Mouse (Mus musculus): ENCODE measurements around the gene Tmem236. TPM values are rescaled to one million over a fixed set of nuclear protein-coding genes. Genes with fewer than 3 reads are reported as not detected.

The Tmem236 gene
- polyA plus RNA-seq (2011; ENCODE audit: insufficient read depth, insufficient read length, low read depth, missing spikeins), result not detected in 2 replicates

DNA sequence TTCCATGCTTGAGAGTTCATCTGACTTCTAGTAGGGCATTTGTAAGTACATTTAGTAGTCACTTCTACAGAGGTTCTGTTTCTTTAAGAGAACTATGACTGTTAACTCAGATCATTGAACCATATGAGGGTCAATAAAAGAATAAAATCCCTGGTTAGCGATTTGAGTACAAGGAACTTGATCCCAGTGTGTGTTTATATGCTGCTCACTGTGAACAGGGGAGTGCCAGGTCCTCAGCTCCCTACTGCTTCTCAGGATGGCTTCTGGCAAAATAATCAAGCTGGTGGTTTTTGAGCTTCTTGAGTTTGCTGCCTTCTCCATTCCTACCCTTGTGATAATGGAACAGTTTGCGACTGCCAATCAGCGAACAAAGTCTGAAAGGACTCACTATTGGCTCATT is at the start of gene Tmem236:
TSS of gene Tmem236 (plus strand) at position 190 of the 400 bp plus-strand sequence.
- H3K27ac ChIP-seq (ENCODE audit: insufficient read depth, low read length), result no peak within 1 kb of the TSS
- H3K27me3 ChIP-seq (ENCODE audit: control insufficient read depth, insufficient read depth, low read length, poor library complexity, severe bottlenecking), result no peaks in the 10 kb centered on the region
- no peaks in the 10 kb centered on the region for H3K4me1 ChIP-seq (ENCODE audit: control insufficient read depth, insufficient read depth, low read length)
- H3K9ac ChIP-seq (ENCODE audit: low read depth, poor library complexity, severe bottlenecking), result no peak within 1 kb of the TSS
- no peaks in the 10 kb centered on the region for H3K9me3 ChIP-seq (replicated peaks; ENCODE audit: control insufficient read depth, insufficient read depth, low read length, poor library complexity, severe bottlenecking)
- no peak within 1 kb of the TSS for H3K4me3 ChIP-seq (ENCODE audit: low read depth, low read length)
- no peak for TF ChIP-seq EP300 (IDR thresholded peaks at IDR 0.05; ENCODE audit: insufficient read depth, low read depth, low read length)
- no peak for TF ChIP-seq CTCF (IDR thresholded peaks at IDR 0.05; ENCODE audit: low read depth, low read length)
- TF ChIP-seq POLR2A (IDR thresholded peaks at IDR 0.05; ENCODE audit: insufficient read depth, low read length), result no peak
- no peaks in the 10 kb centered on the region for H3K36me3 ChIP-seq (ENCODE audit: control insufficient read depth, insufficient read depth, low read length, poor library complexity, severe bottlenecking)

DNA sequence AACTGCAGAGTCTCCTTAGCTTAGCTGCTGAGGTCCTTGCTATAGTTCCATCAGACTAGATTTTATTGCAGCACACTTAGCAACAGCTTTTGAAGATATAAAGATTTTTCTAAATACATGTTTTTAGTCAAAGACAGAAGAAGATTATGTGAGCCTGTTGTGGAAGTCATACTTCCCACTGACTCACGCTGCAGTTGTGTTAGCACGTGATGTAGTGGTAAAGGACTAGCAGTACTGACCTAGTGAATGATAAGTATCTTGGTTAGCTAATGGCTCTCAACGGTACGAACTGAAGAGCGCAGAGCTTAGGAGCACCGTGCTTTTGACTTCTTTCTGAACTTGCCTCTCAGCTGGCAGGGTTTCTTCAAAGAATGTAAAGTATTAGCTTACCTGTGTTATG is 47.9 kb upstream of the Tmem236 start:
- Histone ChIP-seq H3K27me3 (ENCODE audit: control insufficient read depth, insufficient read depth, low read length, poor library complexity, severe bottlenecking) (no peaks in the 10 kb centered on the region), H3K9ac (ENCODE audit: low read depth, poor library complexity, severe bottlenecking) (no peak overlapping the region), H3K4me3 (ENCODE audit: low read depth, low read length) (no peak overlapping the region), H3K4me1 (ENCODE audit: control insufficient read depth, insufficient read depth, low read length) (no peaks in the 10 kb centered on the region), H3K9me3 (replicated peaks; ENCODE audit: control insufficient read depth, insufficient read depth, low read length, poor library complexity, severe bottlenecking) (peaks cover 6% of the 10 kb centered on the region), H3K36me3 (ENCODE audit: control insufficient read depth, insufficient read depth, low read length, poor library complexity, severe bottlenecking) (peaks cover 14% of the 10 kb centered on the region), H3K27ac (ENCODE audit: insufficient read depth, low read length) (no peak overlapping the region)
- TF ChIP-seq CTCF (IDR thresholded peaks at IDR 0.05; ENCODE audit: low read depth, low read length) (no peak), POLR2A (IDR thresholded peaks at IDR 0.05; ENCODE audit: insufficient read depth, low read length) (no peak)

DNA sequence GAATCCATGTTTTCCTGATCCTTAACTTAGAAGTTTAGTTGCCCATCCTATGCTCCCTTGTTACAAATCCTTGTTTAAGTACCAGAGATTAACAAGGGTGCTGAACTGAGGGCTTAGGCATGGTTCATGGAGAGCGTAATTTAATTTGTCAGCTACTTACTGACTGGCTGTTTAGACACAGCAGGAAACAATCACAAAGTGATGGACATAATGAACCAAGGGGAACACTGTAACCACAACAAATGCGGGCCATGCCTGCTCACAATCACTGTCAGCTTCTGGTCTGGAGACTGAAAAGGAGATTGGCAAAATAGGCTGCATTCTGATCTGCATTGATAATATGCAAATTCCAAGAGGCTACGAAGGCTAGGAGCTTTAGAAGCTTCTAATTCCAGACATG is 46.7 kb upstream of the Tmem236 start:
- H3K36me3 ChIP-seq (ENCODE audit: control insufficient read depth, insufficient read depth, low read length, poor library complexity, severe bottlenecking), result peaks cover 16% of the 10 kb centered on the region
- TF ChIP-seq CTCF (IDR thresholded peaks at IDR 0.05; ENCODE audit: low read depth, low read length), result no peak
- TF ChIP-seq EP300 (IDR thresholded peaks at IDR 0.05; ENCODE audit: insufficient read depth, low read depth, low read length), result no peak
- no peak overlapping the region for H3K27ac ChIP-seq (ENCODE audit: insufficient read depth, low read length)
- H3K4me3 ChIP-seq (ENCODE audit: low read depth, low read length), result no peak overlapping the region
- no peaks in the 10 kb centered on the region for H3K4me1 ChIP-seq (ENCODE audit: control insufficient read depth, insufficient read depth, low read length)
- H3K9ac ChIP-seq (ENCODE audit: low read depth, poor library complexity, severe bottlenecking), result no peak overlapping the region
- no peaks in the 10 kb centered on the region for H3K27me3 ChIP-seq (ENCODE audit: control insufficient read depth, insufficient read depth, low read length, poor library complexity, severe bottlenecking)
- peaks cover 6% of the 10 kb centered on the region for H3K9me3 ChIP-seq (replicated peaks; ENCODE audit: control insufficient read depth, insufficient read depth, low read length, poor library complexity, severe bottlenecking)

DNA sequence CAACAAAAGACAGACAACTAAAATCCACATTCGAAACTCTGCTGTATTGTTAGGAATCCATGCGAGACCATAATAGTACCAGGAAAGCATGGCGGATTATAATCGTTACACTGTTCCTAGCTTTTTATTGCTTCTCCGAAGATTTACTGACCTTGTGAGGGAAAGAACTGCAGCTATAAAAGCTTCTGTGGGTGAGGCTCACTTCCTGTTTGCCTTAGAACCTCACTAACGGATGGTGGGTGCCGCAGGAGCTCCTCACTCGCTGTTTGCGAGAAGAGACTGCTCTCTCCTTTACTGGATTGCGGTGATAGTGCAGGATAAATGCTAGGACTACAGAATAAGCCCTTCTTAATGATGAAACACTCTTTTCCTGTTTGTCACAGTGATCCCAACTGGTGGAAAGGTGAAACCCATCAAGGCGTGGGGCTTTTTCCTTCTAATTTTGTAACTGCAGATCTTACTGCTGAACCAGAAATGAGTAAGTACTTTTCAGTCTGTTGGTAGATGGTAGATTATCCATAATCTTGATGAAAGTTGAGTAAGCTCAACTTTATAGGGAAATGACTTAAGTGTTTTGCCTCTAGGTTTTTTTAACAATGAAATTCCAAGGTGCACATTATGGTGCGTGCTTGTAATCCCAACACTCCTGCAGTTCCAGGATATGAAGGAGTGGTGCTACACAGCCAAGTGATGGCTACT is 43.5 kb upstream of the Tmem236 start:
- 0 out of 2 replicates have a peak, but pooled peaks cover under 1% of the 10 kb centered on the region for H3K9me3 ChIP-seq (replicated peaks; ENCODE audit: control insufficient read depth, insufficient read depth, low read length, poor library complexity, severe bottlenecking)
- H3K36me3 ChIP-seq (ENCODE audit: control insufficient read depth, insufficient read depth, low read length, poor library complexity, severe bottlenecking), result peaks cover 11% of the 10 kb centered on the region
- no peak overlapping the region for H3K27ac ChIP-seq (ENCODE audit: insufficient read depth, low read length)

DNA sequence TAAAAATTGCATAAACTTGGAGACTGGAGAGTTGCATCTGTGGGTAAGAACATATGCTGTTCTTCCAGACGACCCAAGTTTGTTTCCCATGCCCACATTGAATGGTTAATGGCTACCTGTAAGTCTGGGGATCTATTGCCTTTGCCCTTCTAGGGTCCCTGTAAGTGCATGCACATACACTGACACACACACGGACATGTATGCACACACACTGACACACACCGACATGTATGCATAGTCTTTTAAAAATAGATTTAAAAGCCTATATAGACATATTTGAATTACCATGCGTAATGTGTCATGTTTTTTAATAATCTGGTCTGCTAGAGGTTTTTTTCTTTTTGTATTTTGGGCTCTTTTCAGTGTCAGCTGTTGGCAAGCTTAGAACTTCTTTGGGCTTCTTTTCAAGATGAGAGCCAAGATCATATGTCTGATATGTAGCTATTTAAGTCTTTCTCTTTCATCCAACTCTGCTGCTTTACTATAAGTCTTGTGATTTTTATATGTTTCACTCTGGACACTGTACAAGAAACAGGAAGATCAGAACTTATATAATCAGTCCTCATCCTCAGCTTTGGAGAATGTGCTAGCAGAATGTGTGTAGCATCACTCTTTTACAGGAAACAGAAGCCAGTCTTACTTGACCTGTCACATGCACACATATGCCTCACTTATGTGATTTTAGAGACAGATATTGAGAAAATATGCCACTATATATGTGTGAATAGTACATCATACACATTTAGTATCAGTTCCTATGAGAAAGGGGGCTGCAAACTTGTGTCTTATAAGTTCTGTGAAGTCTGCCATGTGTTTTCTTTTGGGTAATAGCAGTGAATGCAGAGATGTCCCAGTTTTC is 41.6 kb upstream of the Tmem236 start:
- peaks cover 11% of the 10 kb centered on the region for H3K36me3 ChIP-seq (ENCODE audit: control insufficient read depth, insufficient read depth, low read length, poor library complexity, severe bottlenecking)
- H3K4me1 ChIP-seq (ENCODE audit: control insufficient read depth, insufficient read depth, low read length), result no peaks in the 10 kb centered on the region
- no peak overlapping the region for H3K4me3 ChIP-seq (ENCODE audit: low read depth, low read length)
- no peaks in the 10 kb centered on the region for H3K9me3 ChIP-seq (replicated peaks; ENCODE audit: control insufficient read depth, insufficient read depth, low read length, poor library complexity, severe bottlenecking)
- no peaks in the 10 kb centered on the region for H3K27me3 ChIP-seq (ENCODE audit: control insufficient read depth, insufficient read depth, low read length, poor library complexity, severe bottlenecking)
- H3K9ac ChIP-seq (ENCODE audit: low read depth, poor library complexity, severe bottlenecking), result no peak overlapping the region
- H3K27ac ChIP-seq (ENCODE audit: insufficient read depth, low read length), result no peak overlapping the region
- TF ChIP-seq EP300 (IDR thresholded peaks at IDR 0.05; ENCODE audit: insufficient read depth, low read depth, low read length), result no peak
- TF ChIP-seq CTCF (IDR thresholded peaks at IDR 0.05; ENCODE audit: low read depth, low read length), result no peak
- TF ChIP-seq POLR2A (IDR thresholded peaks at IDR 0.05; ENCODE audit: insufficient read depth, low read length), result no peak

More for the DNA sequence above, 43.5 kb upstream of the Tmem236 start:
- H3K4me3 ChIP-seq (ENCODE audit: low read depth, low read length), result no peak overlapping the region
- no peaks in the 10 kb centered on the region for H3K27me3 ChIP-seq (ENCODE audit: control insufficient read depth, insufficient read depth, low read length, poor library complexity, severe bottlenecking)
- TF ChIP-seq EP300 (IDR thresholded peaks at IDR 0.05; ENCODE audit: insufficient read depth, low read depth, low read length) (no peak), CTCF (IDR thresholded peaks at IDR 0.05; ENCODE audit: low read depth, low read length) (no peak)
- no peak overlapping the region for H3K9ac ChIP-seq (ENCODE audit: low read depth, poor library complexity, severe bottlenecking)
- no peaks in the 10 kb centered on the region for H3K4me1 ChIP-seq (ENCODE audit: control insufficient read depth, insufficient read depth, low read length)

DNA sequence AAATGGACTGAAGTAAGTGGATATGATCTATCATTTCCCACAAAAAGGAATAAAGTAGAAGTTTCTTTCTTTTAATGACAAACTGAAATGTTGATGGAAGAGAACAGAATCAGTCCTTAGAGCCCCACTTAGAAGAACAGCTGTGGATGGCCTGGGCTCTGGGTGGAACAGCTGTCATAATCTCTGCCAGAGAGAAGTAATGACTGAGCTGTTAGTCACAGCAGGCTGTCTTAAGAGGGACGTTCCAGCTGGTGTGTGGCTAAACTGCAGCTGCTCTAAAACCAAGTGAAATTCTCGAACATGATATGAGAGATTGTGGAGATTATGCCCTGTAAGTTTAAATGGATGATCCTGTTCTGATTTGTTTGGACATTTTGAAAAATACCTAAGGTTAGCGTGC is 37.4 kb upstream of the Tmem236 start:
- Histone ChIP-seq H3K36me3 (ENCODE audit: control insufficient read depth, insufficient read depth, low read length, poor library complexity, severe bottlenecking) (peaks cover 16% of the 10 kb centered on the region), H3K4me1 (ENCODE audit: control insufficient read depth, insufficient read depth, low read length) (no peaks in the 10 kb centered on the region), H3K27ac (ENCODE audit: insufficient read depth, low read length) (no peak overlapping the region), H3K9me3 (replicated peaks; ENCODE audit: control insufficient read depth, insufficient read depth, low read length, poor library complexity, severe bottlenecking) (no peaks in the 10 kb centered on the region), H3K4me3 (ENCODE audit: low read depth, low read length) (no peak overlapping the region), H3K27me3 (ENCODE audit: control insufficient read depth, insufficient read depth, low read length, poor library complexity, severe bottlenecking) (no peaks in the 10 kb centered on the region), H3K9ac (ENCODE audit: low read depth, poor library complexity, severe bottlenecking) (no peak overlapping the region)
- no peak for TF ChIP-seq POLR2A (IDR thresholded peaks at IDR 0.05; ENCODE audit: insufficient read depth, low read length)
- no peak for TF ChIP-seq CTCF (IDR thresholded peaks at IDR 0.05; ENCODE audit: low read depth, low read length)
- no peak for TF ChIP-seq EP300 (IDR thresholded peaks at IDR 0.05; ENCODE audit: insufficient read depth, low read depth, low read length)

Data from ES-Bruce4 (cell line).